Mouse (Mus musculus) hindbrain, embryonic 10.5 days (tissue): ENCODE data around the gene Hipk1. TPM values are rescaled to one million over a fixed set of nuclear protein-coding genes. Genes with fewer than 3 reads are reported as not detected.
A peak's percentile ranks its signal among the peaks of the same experiment; 100 is the strongest.

ENCODE experiments used
- DNase-seq: peaks from one replicate; pipeline ENCODE4 v3.0.0-alpha.2; 2017; ENCODE audit warnings: low spot score
- H3K27ac ChIP-seq: fragments of 300-500 bp; sonication (generic); 2 replicates; pipeline ENCODE4 v1.5.1; 2016; ENCODE audit warnings: mild to moderate bottlenecking, moderate library complexity
- H3K27me3 ChIP-seq: fragments of 300-500 bp; sonication (generic); 2 replicates; pipeline ENCODE4 v1.6.1; 2016; ENCODE audit warnings: mild to moderate bottlenecking; ENCODE audit not compliant: poor library complexity, insufficient read depth, severe bottlenecking
- H3K36me3 ChIP-seq: fragments of 300-500 bp; sonication (generic); 2 replicates; pipeline ENCODE4 v1.6.1; 2016; ENCODE audit warnings: mild to moderate bottlenecking, moderate library complexity
- H3K4me1 ChIP-seq: fragments of 300-500 bp; sonication (generic); replicated peaks from 2 replicates; pipeline ENCODE4 v1.6.1; 2016; ENCODE audit warnings: mild to moderate bottlenecking
- H3K4me3 ChIP-seq: fragments of 300-500 bp; sonication (generic); 2 replicates; pipeline ENCODE4 v1.5.1; 2016; ENCODE audit warnings: mild to moderate bottlenecking, moderate library complexity
- H3K9me3 ChIP-seq: fragments of 300-500 bp; sonication (generic); 2 replicates; pipeline ENCODE4 v1.6.1; 2016; ENCODE audit warnings: mild to moderate bottlenecking, moderate library complexity
- WGBS: fragments of 180-500 bp; shearing (Covaris S2); methylation state at CpG from one replicate; pipeline ENCODE4 v1.1.7; 2016; 5-methylcytosine and 5-hydroxymethylcytosine counted together
- polyA plus RNA-seq: library from polyadenylated mRNA; unstranded; fragments of >200 nt; fragmentation: Nextera tagmentation; extraction: Ambion mirVana; gene quantifications from 2 replicates; pipeline ENCODE4 v1.2.1, GENCODE M21; 2016

The Hipk1 gene
- polyA plus RNA-seq, 1 experiment from 2014 or later = 10.4 TPM

DNA sequence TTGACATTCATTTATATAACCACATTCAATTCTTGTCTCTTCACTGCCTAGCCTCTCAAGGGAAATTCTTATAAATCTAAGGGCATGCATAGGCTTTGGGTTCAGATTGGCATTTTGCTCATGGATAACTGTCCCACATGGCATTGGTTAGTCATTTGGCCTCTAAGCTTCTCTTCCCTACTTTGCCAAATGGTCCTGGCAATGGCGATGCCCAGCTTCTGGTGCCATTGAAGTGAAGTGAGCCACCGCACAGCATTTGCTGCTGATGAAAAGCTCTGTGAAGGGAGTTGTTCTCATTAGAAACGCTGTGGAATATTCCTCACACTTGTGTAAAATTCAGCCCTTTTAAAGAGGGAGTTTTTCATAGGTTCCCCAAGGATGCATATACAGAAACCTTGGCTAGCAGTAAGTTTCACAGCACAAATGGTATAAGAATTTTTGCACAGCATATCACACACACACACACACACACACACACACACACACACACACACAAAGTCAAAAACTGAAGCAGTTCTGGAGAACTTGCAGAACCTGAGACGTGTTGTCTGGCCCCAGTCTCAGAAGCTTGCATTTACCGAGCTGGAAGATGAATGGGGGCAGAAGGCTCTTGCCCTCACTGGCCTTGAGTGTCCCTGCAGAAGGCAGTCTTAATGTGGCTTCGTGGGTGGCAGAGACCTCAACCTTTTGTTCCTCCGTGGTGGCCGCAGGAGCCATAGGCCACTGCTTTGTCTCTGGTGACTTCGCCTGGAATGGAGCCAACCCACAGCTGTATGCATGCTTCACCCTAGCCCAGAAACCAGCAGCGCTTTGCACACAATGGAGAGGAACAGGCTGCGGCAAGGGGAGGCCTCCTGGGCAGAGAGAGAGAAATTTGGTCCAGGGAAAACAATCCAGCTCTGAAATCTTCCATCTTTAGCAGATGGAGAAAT is 75.3 kb downstream of the Hipk1 start:
- Histone ChIP-seq H3K4me1 (peaks cover 37% of the 10 kb centered on the region), H3K36me3 (no peaks in the 10 kb centered on the region), H3K9me3 (no peaks in the 10 kb centered on the region), H3K27me3 (peaks cover 12% of the 10 kb centered on the region), H3K4me3 (no peak overlapping the region), H3K27ac (peak overlapping the region; percentile 80)
- peak; percentile 78 for DNase-seq
- 30% methylated on average over 11 of the region's 11 CpGs for WGBS

GRCm38 (mm10) chr3:103714942-103715341 is 76.4 kb downstream of the Hipk1 start:
- Histone ChIP-seq H3K9me3 (no peaks in the 10 kb centered on the region), H3K4me1 (peaks cover 37% of the 10 kb centered on the region), H3K4me3 (no peak overlapping the region), H3K36me3 (no peaks in the 10 kb centered on the region), H3K27ac (peak overlapping the region; percentile 29; the same call in 1 of the 2 replicates), H3K27me3 (peaks cover 12% of the 10 kb centered on the region)
- WGBS = 87% methylated on average over 8 of the region's 8 CpGs
- DNase-seq = no peak

GRCm38 (mm10) chr3:103714236-103714875 is 77.0 kb downstream of the Hipk1 start:
- Histone ChIP-seq H3K4me3 (no peak overlapping the region), H3K4me1 (peaks cover 37% of the 10 kb centered on the region), H3K36me3 (no peaks in the 10 kb centered on the region), H3K9me3 (no peaks in the 10 kb centered on the region), H3K27me3 (peaks cover 12% of the 10 kb centered on the region), H3K27ac (peak overlapping the region; percentile 3; the same call in 1 of the 2 replicates)
- no peak for DNase-seq
- 73% methylated on average over 7 of the region's 7 CpGs for WGBS

GRCm38 (mm10) chr3:103712196-103712595 is 79.2 kb downstream of the Hipk1 start:
- Histone ChIP-seq H3K4me1 (peaks cover 30% of the 10 kb centered on the region), H3K36me3 (no peaks in the 10 kb centered on the region), H3K27me3 (peaks cover 15% of the 10 kb centered on the region), H3K9me3 (no peaks in the 10 kb centered on the region), H3K4me3 (no peak overlapping the region), H3K27ac (no peak overlapping the region)
- no peak for DNase-seq
- WGBS = 97% methylated on average over 4 of the region's 4 CpGs

DNA sequence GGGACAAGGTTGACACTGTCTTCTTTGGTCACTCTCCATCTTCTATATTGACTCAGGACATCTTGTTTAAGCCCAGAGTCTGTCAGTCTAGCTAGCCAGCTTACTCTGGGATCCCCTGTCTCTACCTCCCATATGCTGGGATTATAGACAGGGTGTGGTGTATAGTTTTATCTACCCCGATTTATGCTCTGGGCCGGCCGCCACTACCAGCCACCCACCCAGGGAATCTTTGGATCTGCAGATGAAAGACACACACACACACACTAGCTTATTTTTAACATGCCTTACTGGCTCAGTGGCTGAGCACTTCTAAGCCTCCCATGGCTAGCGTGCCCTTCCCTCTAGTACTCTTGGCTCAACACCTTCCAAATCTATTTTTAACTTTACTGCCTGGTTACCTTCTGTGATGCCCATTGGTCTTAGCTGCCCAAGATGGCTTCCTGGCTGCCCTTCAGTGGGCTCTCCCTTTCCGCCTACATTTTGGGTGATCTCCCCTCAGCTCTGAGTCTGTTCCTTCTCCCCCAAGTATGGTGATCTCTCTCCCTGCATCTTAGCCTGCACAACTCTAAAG is 81.8 kb downstream of the Hipk1 start:
- H3K9me3 ChIP-seq = no peaks in the 10 kb centered on the region
- peaks cover 5% of the 10 kb centered on the region; the same call in 1 of the 2 replicates for H3K4me1 ChIP-seq
- H3K36me3 ChIP-seq = no peaks in the 10 kb centered on the region
- H3K27me3 ChIP-seq = peaks cover 5% of the 10 kb centered on the region; the same call in 1 of the 2 replicates
- H3K27ac ChIP-seq = no peak overlapping the region
- H3K4me3 ChIP-seq = no peak overlapping the region
- WGBS = 93% methylated on average over 5 of the region's 5 CpGs
- DNase-seq = no peak

DNA sequence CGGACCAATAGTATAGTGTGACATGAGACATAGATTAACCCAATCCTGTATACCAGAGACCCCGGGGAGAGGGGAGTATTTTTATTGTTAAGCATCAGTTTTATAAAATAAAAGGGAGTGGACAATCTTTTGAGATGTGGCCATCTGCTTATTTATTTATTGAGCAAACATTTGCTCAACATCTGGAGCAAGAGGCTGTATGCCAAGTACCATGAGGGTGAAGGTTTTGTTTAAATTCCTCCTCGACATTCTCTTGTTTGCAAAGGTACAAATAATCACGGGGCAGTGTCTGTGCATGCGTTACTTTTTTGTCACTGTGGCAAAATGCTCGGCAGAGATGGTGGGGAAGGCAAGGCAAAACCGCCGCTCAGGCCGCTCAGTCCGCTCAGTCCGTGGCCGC is 85.9 kb downstream of the Hipk1 start:
- peaks cover 4% of the 10 kb centered on the region; the same call in 1 of the 2 replicates for H3K4me1 ChIP-seq
- H3K4me3 ChIP-seq = no peak overlapping the region
- H3K27ac ChIP-seq = no peak overlapping the region
- no peaks in the 10 kb centered on the region for H3K9me3 ChIP-seq
- H3K27me3 ChIP-seq = 0 out of 2 replicates have a peak, but pooled peaks cover 2% of the 10 kb centered on the region
- 91% methylated on average over 12 of the region's 12 CpGs for WGBS
- H3K36me3 ChIP-seq = no peaks in the 10 kb centered on the region
- DNase-seq = no peak

- WGBS = 89% methylated on average over 6 of the region's 6 CpGs
- H3K27ac ChIP-seq = no peak overlapping the region
These were observed 86.7 kb downstream of the Hipk1 start for GRCm38 (mm10) chr3:103704661-103705060.

DNA sequence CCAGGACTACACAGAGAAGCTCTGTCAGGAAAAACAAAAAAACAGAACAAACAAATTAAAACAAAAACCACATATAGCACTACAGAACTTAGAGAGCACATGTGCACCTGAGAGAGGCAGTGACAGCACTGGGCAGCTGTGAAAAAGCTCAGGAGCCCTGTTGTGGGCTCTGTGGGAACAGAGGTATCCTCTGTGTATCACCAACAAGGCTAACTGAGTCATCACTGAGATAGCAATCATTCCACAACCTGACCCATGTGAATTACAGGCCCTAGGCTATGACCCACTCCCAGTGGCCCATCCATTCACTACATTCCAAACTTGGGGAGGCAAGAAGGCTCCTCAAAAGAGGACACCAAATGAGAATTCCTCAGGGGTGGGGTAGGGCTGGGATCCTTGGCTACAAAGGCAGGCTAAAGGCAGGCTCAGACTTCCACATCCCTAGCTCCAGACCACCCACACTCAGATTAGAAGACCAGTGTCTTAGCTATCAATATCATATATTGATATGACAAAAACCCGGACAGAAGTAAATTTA is 94.9 kb downstream of the Hipk1 start:
- H3K4me1 ChIP-seq = no peaks in the 10 kb centered on the region
- H3K36me3 ChIP-seq = no peaks in the 10 kb centered on the region
- 95% methylated on average over 1 of the region's 1 CpGs for WGBS
- no peak overlapping the region for H3K4me3 ChIP-seq
- H3K27me3 ChIP-seq = no peaks in the 10 kb centered on the region
- DNase-seq = no peak
- no peak overlapping the region for H3K27ac ChIP-seq
- no peaks in the 10 kb centered on the region for H3K9me3 ChIP-seq

More at GRCm38 (mm10) chr3:103704661-103705060, 86.7 kb downstream of the Hipk1 start:
- Histone ChIP-seq H3K4me1 (peaks cover 4% of the 10 kb centered on the region; the same call in 1 of the 2 replicates), H3K9me3 (no peaks in the 10 kb centered on the region), H3K27me3 (0 out of 2 replicates have a peak, but pooled peaks cover 2% of the 10 kb centered on the region), H3K36me3 (no peaks in the 10 kb centered on the region), H3K4me3 (no peak overlapping the region)
- no peak for DNase-seq

GRCm38 (mm10) chr3:103695556-103695955 is 95.8 kb downstream of the Hipk1 start:
- no peaks in the 10 kb centered on the region for H3K9me3 ChIP-seq
- WGBS = 61% methylated on average over 3 of the region's 3 CpGs
- H3K27ac ChIP-seq = no peak overlapping the region
- no peaks in the 10 kb centered on the region for H3K36me3 ChIP-seq
- H3K27me3 ChIP-seq = no peaks in the 10 kb centered on the region
- no peak for DNase-seq
- no peaks in the 10 kb centered on the region for H3K4me1 ChIP-seq
- no peak overlapping the region for H3K4me3 ChIP-seq

- Histone ChIP-seq H3K27me3 (no peaks in the 10 kb centered on the region), H3K4me1 (no peaks in the 10 kb centered on the region), H3K4me3 (no peak overlapping the region), H3K27ac (no peak overlapping the region), H3K9me3 (no peaks in the 10 kb centered on the region), H3K36me3 (no peaks in the 10 kb centered on the region)
- DNase-seq = no peak
- 76% methylated on average over 3 of the region's 3 CpGs for WGBS
These were observed 100.9 kb downstream of the Hipk1 start for GRCm38 (mm10) chr3:103690506-103690905.
